ENCODE assay signal across 8 mouse cellular contexts in genomic region chr13:97837443-97838000, GRCm38 (mm10).
DNase-seq lines count a peak whose midpoint lies in the region; ATAC-seq and TF ChIP-seq lines count a peak whose summit lies in the region.

No protein-coding gene starts in this region.

- no peak for TF ChIP-seq CTCF in hindbrain, postnatal 0 days (IDR thresholded peaks at IDR 0.05; ENCODE audit: low read depth)
- no peak for TF ChIP-seq CTCF in brain, embryonic 14.5 days (IDR thresholded peaks at IDR 0.05; ENCODE audit: borderline replicate concordance, extremely low read depth, insufficient read depth, insufficient read length)

- no peak overlapping the region for H3K4me3 ChIP-seq in hindbrain, postnatal 0 days (ENCODE audit: low read length)
- H3K4me3 ChIP-seq in hindbrain, embryonic 10.5 days, result no peak overlapping the region

- ATAC-seq in hindbrain, postnatal 0 days, result no peak

- no peaks in the 10 kb centered on the region for H3K36me3 ChIP-seq in hindbrain, postnatal 0 days (ENCODE audit: insufficient read depth, low read length)
- no peaks in the 10 kb centered on the region for H3K36me3 ChIP-seq in hindbrain, embryonic 10.5 days

- TF ChIP-seq POLR2A in brain, embryonic 14.5 days (IDR thresholded peaks at IDR 0.05; ENCODE audit: borderline replicate concordance, extremely low read depth, insufficient read depth, insufficient read length, poor library complexity, severe bottlenecking), result no peak

- H3K27ac ChIP-seq in hindbrain, postnatal 0 days, result no peak overlapping the region
- no peak overlapping the region for H3K27ac ChIP-seq in hindbrain, embryonic 10.5 days

- no peaks in the 10 kb centered on the region for H3K4me1 ChIP-seq in hindbrain, postnatal 0 days (ENCODE audit: insufficient read depth, low read length)
- H3K4me1 ChIP-seq in hindbrain, embryonic 10.5 days (replicated peaks), result peaks cover 4% of the 10 kb centered on the region; the same call in 1 of the 2 replicates

- H3K9me3 ChIP-seq in hindbrain, postnatal 0 days (ENCODE audit: low read length), result no peaks in the 10 kb centered on the region
- H3K9me3 ChIP-seq in hindbrain, embryonic 10.5 days, result no peaks in the 10 kb centered on the region

- no peak overlapping the region for H3K4me2 ChIP-seq in hindbrain, postnatal 0 days (ENCODE audit: low read depth, low read length)

- peak; percentile 73 for DNase-seq in hindbrain, postnatal 0 days (ENCODE audit: low spot score)
- DNase-seq in hindbrain, embryonic 10.5 days (ENCODE audit: low spot score), result no peak
- peak; percentile 56 for DNase-seq in brain, embryonic 14.5 days (ENCODE audit: low read depth)
- DNase-seq in kidney, adult 18-20 months, result peak; percentile 22
- DNase-seq in lung, postnatal 4 days, result peak; percentile 32 to 38
- DNase-seq in embryo, embryonic 10 days (ENCODE audit: low spot score), result no peak
- no peak for DNase-seq in cerebellum, adult 11-12 months
- DNase-seq in right cerebral cortex, postnatal 14 days, result no peak

- WGBS in hindbrain, postnatal 0 days, result 46% methylated on average over 7 of the region's 7 CpGs
- 89% methylated on average over 7 of the region's 7 CpGs for WGBS in hindbrain, embryonic 10.5 days

- no peaks in the 10 kb centered on the region for H3K27me3 ChIP-seq in hindbrain, postnatal 0 days (ENCODE audit: insufficient read depth, low read length)
- peaks cover 3% of the 10 kb centered on the region; the same call in 1 of the 2 replicates for H3K27me3 ChIP-seq in hindbrain, embryonic 10.5 days (ENCODE audit: insufficient read depth, poor library complexity, severe bottlenecking)

- no peak overlapping the region for H3K9ac ChIP-seq in hindbrain, postnatal 0 days (replicated peaks; ENCODE audit: low read length)

Comparison
In these comparisons a context has a peak if more than half of its experiments do, and no peak if none do; other contexts are left out.
1. DNase-seq: peak in hindbrain, postnatal 0 days (single experiment), brain, embryonic 14.5 days (single experiment), kidney, adult 18-20 months (single experiment) and lung, postnatal 4 days (2 of 2); none in hindbrain, embryonic 10.5 days (single experiment), embryo, embryonic 10 days (single experiment), cerebellum, adult 11-12 months (single experiment) and right cerebral cortex, postnatal 14 days (single experiment).